Mouse (Mus musculus) hindbrain, embryonic 16.5 days (tissue): Measurements from ENCODE around the gene Lpin1. TPM values are rescaled to one million over a fixed set of nuclear protein-coding genes. Genes with fewer than 3 reads are reported as not detected.

Experiments used
- ATAC-seq: fragments of 200-750 bp; cut with Nextera tagmentation; 2 replicates; pipeline ENCODE4 v1.8.0; 2017; ENCODE audit warnings: moderate TSS enrichment, moderate library complexity
- H3K27ac ChIP-seq: fragments of 300-500 bp; sonication (generic); 2 replicates; pipeline ENCODE4 v1.5.1; 2014; ENCODE audit warnings: low read depth, mild to moderate bottlenecking, control low read depth, low read length, moderate library complexity
- H3K27me3 ChIP-seq: fragments of 300-500 bp; sonication (generic); replicated peaks from 2 replicates; pipeline ENCODE4 v1.6.1; 2014; ENCODE audit warnings: low read length; ENCODE audit not compliant: control insufficient read depth, insufficient read depth
- H3K36me3 ChIP-seq: fragments of 300-500 bp; sonication (generic); 2 replicates; pipeline ENCODE4 v1.6.1; 2014; ENCODE audit warnings: mild to moderate bottlenecking, low read length, moderate library complexity, mixed read lengths; ENCODE audit not compliant: control insufficient read depth, insufficient read depth
- H3K4me1 ChIP-seq: fragments of 300-500 bp; sonication (generic); 2 replicates; pipeline ENCODE4 v1.6.1; 2014; ENCODE audit warnings: low read depth, low read length; ENCODE audit not compliant: control insufficient read depth, insufficient read depth
- H3K4me2 ChIP-seq: fragments of 300-500 bp; sonication (generic); 2 replicates; pipeline ENCODE4 v1.6.1; 2014; ENCODE audit warnings: mild to moderate bottlenecking, low read length, control low read depth, moderate library complexity
- H3K4me3 ChIP-seq: fragments of 300-500 bp; sonication (generic); 2 replicates; pipeline ENCODE4 v1.5.1; 2014; ENCODE audit warnings: mild to moderate bottlenecking, low read length, control low read depth, moderate library complexity
- H3K9ac ChIP-seq: fragments of 300-500 bp; sonication (generic); 2 replicates; pipeline ENCODE4 v1.6.1; 2014; ENCODE audit warnings: low read depth, mild to moderate bottlenecking, control low read depth, low read length, moderate library complexity
- H3K9me3 ChIP-seq: fragments of 300-500 bp; sonication (generic); 2 replicates; pipeline ENCODE4 v1.6.1; 2014; ENCODE audit warnings: mild to moderate bottlenecking, low read length, moderate library complexity; ENCODE audit not compliant: control insufficient read depth
- WGBS: fragments of 180-500 bp; shearing (Covaris S2); extraction: QIAGEN DNeasy Blood & Tissue Kit; methylation state at CpG from one replicate; pipeline ENCODE4 v1.1.7; 2014; 5-methylcytosine and 5-hydroxymethylcytosine counted together
- polyA plus RNA-seq: library from polyadenylated mRNA; unstranded; fragments of >200 nt; fragmentation: Nextera tagmentation; extraction: Ambion mirVana; gene quantifications from 2 replicates; pipeline ENCODE4 v1.2.1, GENCODE M21; 2015

Gene Lpin1
- polyA plus RNA-seq, result 14.8 and 18.0 TPM in 2 replicates

DNA sequence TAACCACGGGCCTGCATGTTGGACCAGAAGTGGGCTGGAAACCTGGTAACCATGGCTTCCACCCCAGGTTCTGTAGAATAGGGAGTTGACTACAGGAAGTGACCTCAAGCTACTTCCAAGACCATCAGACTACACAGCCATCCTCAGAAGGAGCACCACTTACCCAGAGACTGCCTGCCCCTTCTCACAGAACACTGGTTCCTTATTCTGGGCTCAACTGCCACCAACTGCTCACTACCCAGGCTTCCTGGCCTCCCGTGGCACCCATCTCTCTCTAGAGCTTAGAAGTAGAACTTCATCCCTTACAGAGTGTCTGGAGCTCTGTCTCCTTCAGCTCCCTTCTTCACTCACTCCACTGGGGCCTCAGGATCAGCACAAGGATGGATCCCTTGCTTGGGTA is at the start of gene Lpin1:
Lpin1 (minus strand) TSS at position 31 of the 400 bp plus-strand sequence.
- Histone ChIP-seq H3K9ac (no peak within 1 kb of the TSS), H3K4me1 (no peaks in the 10 kb centered on the region), H3K4me2 (no peak within 1 kb of the TSS), H3K4me3 (no peak within 1 kb of the TSS), H3K9me3 (no peaks in the 10 kb centered on the region), H3K27me3 (no peaks in the 10 kb centered on the region), H3K27ac (no peak within 1 kb of the TSS), H3K36me3 (no peaks in the 10 kb centered on the region)
- 90% methylated on average over 2 of the region's 2 CpGs for WGBS
- no peak for ATAC-seq

GRCm38 (mm10) chr12:16656906-16657875 is 46.4 kb upstream of the Lpin1 start:
- WGBS, result 80% methylated on average over 5 of the region's 5 CpGs
- Histone ChIP-seq H3K4me3 (no peak overlapping the region), H3K4me2 (no peak overlapping the region), H3K27me3 (peaks cover 18% of the 10 kb centered on the region), H3K36me3 (no peaks in the 10 kb centered on the region), H3K9me3 (no peaks in the 10 kb centered on the region), H3K9ac (no peak overlapping the region), H3K4me1 (peaks cover 8% of the 10 kb centered on the region), H3K27ac (no peak overlapping the region)
- no peak for ATAC-seq

DNA sequence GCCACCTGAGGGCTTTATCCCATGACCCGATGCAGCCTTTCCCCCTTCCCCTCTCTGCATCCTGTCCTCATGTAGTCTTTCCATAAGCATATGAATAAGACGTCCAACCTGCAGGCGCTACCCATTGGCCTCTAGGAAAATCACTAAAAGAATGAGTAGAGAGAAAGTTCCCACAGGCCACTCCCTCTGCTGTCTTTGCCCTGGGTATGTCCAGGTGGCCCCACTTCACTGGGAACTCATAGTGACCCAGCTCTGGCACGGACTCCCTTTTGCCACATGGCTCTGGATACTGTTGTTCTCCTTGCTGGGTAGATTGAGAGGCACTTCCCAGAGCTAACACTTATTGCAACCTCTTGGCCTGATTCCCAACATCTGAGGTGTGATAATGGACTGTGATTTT is 44.8 kb upstream of the Lpin1 start:
- Histone ChIP-seq H3K4me1 (peaks cover 8% of the 10 kb centered on the region), H3K36me3 (no peaks in the 10 kb centered on the region), H3K27me3 (peaks cover 18% of the 10 kb centered on the region), H3K27ac (no peak overlapping the region), H3K4me2 (no peak overlapping the region), H3K9me3 (no peaks in the 10 kb centered on the region), H3K4me3 (no peak overlapping the region), H3K9ac (no peak overlapping the region)
- ATAC-seq, result no peak
- WGBS, result 77% methylated on average over 4 of the region's 4 CpGs

DNA sequence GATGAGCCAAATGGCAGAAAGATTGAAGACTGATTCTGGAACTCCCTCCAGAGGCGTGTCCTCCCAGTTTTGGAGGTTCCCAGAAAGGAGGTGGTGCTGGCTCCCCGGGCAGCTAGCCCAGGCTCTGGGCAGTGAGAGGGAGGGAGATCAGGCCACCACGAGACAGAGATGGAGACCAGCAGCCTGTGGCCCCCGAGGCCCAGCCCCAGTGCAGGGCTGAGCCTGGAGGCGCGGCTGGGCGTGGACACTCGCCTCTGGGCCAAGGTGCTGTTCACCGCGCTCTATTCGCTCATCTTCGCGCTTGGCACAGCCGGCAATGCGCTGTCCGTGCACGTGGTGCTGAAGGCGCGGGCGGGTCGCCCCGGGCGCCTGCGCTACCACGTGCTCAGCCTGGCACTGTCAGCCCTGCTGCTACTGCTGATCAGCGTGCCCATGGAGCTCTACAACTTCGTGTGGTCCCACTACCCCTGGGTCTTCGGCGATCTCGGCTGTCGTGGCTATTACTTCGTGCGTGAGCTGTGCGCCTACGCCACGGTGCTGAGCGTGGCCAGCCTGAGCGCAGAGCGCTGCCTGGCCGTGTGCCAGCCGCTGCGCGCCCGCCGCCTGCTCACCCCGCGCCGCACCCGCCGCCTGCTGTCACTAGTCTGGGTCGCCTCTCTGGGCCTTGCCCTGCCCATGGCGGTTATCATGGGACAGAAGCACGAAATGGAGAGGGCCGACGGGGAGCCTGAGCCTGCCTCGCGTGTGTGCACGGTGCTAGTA is 42.7 kb upstream of the Lpin1 start, which contains the start of gene Ntsr2:
Ntsr2 (plus strand) TSS at position 51 of the 762 bp plus-strand sequence.
- ATAC-seq, result peak; percentile 92
- peaks cover 8% of the 10 kb centered on the region for H3K4me1 ChIP-seq
- 3% methylated on average over 58 of the region's 58 CpGs for WGBS
- H3K27me3 ChIP-seq, result peaks cover 18% of the 10 kb centered on the region
- H3K36me3 ChIP-seq, result no peaks in the 10 kb centered on the region
- peak within 1 kb of the TSS; percentile 46 for H3K4me3 ChIP-seq
- H3K9ac ChIP-seq, result peak within 1 kb of the TSS; percentile 60
- H3K9me3 ChIP-seq, result no peaks in the 10 kb centered on the region
- no peak within 1 kb of the TSS for H3K27ac ChIP-seq
- H3K4me2 ChIP-seq, result peak within 1 kb of the TSS; percentile 89

GRCm38 (mm10) chr12:16649819-16650218 is 39.1 kb upstream of the Lpin1 start:
- no peak overlapping the region for H3K4me3 ChIP-seq
- peaks cover 11% of the 10 kb centered on the region for H3K27me3 ChIP-seq
- ATAC-seq, result no peak
- H3K4me2 ChIP-seq, result no peak overlapping the region
- no peaks in the 10 kb centered on the region for H3K36me3 ChIP-seq
- no peak overlapping the region for H3K9ac ChIP-seq
- H3K9me3 ChIP-seq, result no peaks in the 10 kb centered on the region
- WGBS, result 79% methylated on average over 6 of the region's 6 CpGs
- H3K27ac ChIP-seq, result no peak overlapping the region
- H3K4me1 ChIP-seq, result peaks cover 8% of the 10 kb centered on the region

GRCm38 (mm10) chr12:16648273-16648672 is 37.5 kb upstream of the Lpin1 start:
- Histone ChIP-seq H3K9ac (no peak overlapping the region), H3K9me3 (no peaks in the 10 kb centered on the region), H3K4me2 (no peak overlapping the region), H3K4me3 (no peak overlapping the region), H3K27me3 (peaks cover 2% of the 10 kb centered on the region), H3K27ac (no peak overlapping the region), H3K36me3 (no peaks in the 10 kb centered on the region), H3K4me1 (peaks cover 9% of the 10 kb centered on the region)
- WGBS, result 90% methylated on average over 6 of the region's 6 CpGs
- ATAC-seq, result no peak

GRCm38 (mm10) chr12:16646780-16647409 is 36.1 kb upstream of the Lpin1 start:
- no peaks in the 10 kb centered on the region; the same call in 1 of the 2 replicates for H3K27me3 ChIP-seq
- peaks cover 7% of the 10 kb centered on the region for H3K4me1 ChIP-seq
- H3K4me3 ChIP-seq, result no peak overlapping the region
- no peaks in the 10 kb centered on the region for H3K9me3 ChIP-seq
- H3K36me3 ChIP-seq, result no peaks in the 10 kb centered on the region
- H3K9ac ChIP-seq, result no peak overlapping the region
- 44% methylated on average over 9 of the region's 9 CpGs for WGBS
- H3K27ac ChIP-seq, result no peak overlapping the region
- no peak for ATAC-seq
- H3K4me2 ChIP-seq, result no peak overlapping the region

DNA sequence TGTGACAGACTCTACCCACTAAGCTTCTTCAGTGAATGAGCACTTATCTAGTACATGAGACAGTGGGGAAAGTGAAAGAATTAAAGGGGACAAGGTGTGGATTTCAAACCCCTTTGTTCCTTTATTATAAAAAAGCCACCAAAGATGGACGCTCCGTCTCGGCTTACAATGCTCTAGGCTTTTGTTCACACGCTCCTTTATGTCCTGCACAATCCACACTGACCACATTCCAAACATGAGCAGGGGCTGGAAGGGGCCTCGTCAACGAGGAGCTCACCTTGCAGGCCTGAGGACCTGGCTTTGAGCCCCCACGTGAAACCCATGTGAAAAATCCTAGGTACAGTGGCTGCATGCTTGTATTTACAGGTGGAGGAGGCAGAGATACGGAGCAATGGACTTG is 33.9 kb upstream of the Lpin1 start:
- H3K4me1 ChIP-seq, result peaks cover 7% of the 10 kb centered on the region
- no peaks in the 10 kb centered on the region for H3K9me3 ChIP-seq
- no peak overlapping the region for H3K27ac ChIP-seq
- ATAC-seq, result no peak
- H3K36me3 ChIP-seq, result no peaks in the 10 kb centered on the region
- H3K4me3 ChIP-seq, result no peak overlapping the region
- no peak overlapping the region; the same call in 1 of the 2 replicates for H3K9ac ChIP-seq
- WGBS, result 50% methylated on average over 8 of the region's 8 CpGs
- H3K27me3 ChIP-seq, result no peaks in the 10 kb centered on the region
- no peak overlapping the region for H3K4me2 ChIP-seq
